In the genomic region with DNA sequence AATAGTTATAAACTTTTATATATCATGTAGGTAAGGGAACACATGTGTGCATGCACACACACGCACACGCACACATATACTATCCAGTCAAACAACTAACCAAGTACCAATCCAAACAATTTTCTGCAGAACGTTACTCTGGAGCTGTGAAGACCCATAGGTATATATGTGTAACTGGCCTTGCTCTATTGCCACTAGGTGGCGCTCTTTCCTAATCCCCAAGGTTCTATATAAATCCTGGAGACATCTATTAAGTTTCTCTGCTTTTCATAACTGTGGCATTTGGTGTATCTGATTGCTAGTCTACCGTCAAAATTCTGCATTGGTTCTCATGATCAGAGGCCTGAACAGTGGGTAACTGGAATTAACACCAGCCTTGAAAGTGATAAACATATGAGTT, we compare ENCODE assay signal across 9 mouse cellular contexts. TPM values are rescaled to one million over a fixed set of nuclear protein-coding genes. Genes with fewer than 3 reads are reported as not detected.
DNase-seq lines count a peak whose midpoint lies in the region; ATAC-seq and TF ChIP-seq lines count a peak whose summit lies in the region.
"Had no signal": no experiment of that assay in that cellular context is flagged by ENCODE, and none has a peak within 500 bp of the region (broad histone marks: within the 10 kb centered on the region; RNA-seq: fewer than 3 reads in every experiment).

No protein-coding gene starts in this region.

- no peak for TF ChIP-seq EP300 in MEL (IDR thresholded peaks at IDR 0.05; ENCODE audit: low read depth in 1 of 2, low read length in 2 of 2)

- H3K27ac ChIP-seq in MEL (ENCODE audit: control insufficient read depth, low read depth, low read length), result no peak overlapping the region
- no peak overlapping the region for H3K27ac ChIP-seq in forebrain, embryonic 16.5 days (ENCODE audit: low read length)
- no peak overlapping the region for H3K27ac ChIP-seq in kidney, postnatal 0 days
- no peak overlapping the region for H3K27ac ChIP-seq in liver, adult 2 months (replicated peaks; ENCODE audit: insufficient read depth, low read depth, low read length)
- H3K27ac ChIP-seq: heart, embryonic 15.5 days had no signal

- ATAC-seq in forebrain, embryonic 16.5 days, result peak; percentile 88
- 0 out of 2 replicates have a peak, but pooled peaks have one; percentile 59 for ATAC-seq in kidney, postnatal 0 days (replicated peaks; ENCODE audit: low FRiP score, low read depth)
- ATAC-seq in megakaryocyte, adult 5-6 weeks (ENCODE audit: poor library complexity, severe bottlenecking), result no peak

- no peaks in the 10 kb centered on the region for H3K36me3 ChIP-seq in MEL (ENCODE audit: control insufficient read depth in 1 of 2, insufficient read depth in 2 of 2, low read length in 2 of 2)
- H3K36me3 ChIP-seq in forebrain, embryonic 16.5 days (ENCODE audit: control insufficient read depth, insufficient read depth), result no peaks in the 10 kb centered on the region
- no peaks in the 10 kb centered on the region for H3K36me3 ChIP-seq in kidney, postnatal 0 days (ENCODE audit: insufficient read depth, low read length)
- no peaks in the 10 kb centered on the region for H3K36me3 ChIP-seq in liver, adult 2 months (ENCODE audit: control insufficient read depth, insufficient read depth, low read length)
- H3K36me3 ChIP-seq: heart, embryonic 15.5 days had no signal

- H3K4me3 ChIP-seq in MEL (ENCODE audit: control insufficient read depth in 1 of 2, insufficient read depth in 1 of 2, low read depth in 2 of 2, low read length in 2 of 2), result no peak overlapping the region
- no peak overlapping the region for H3K4me3 ChIP-seq in forebrain, embryonic 16.5 days (replicated peaks; ENCODE audit: low read length)
- no peak overlapping the region for H3K4me3 ChIP-seq in kidney, postnatal 0 days (replicated peaks; ENCODE audit: low read depth, low read length)
- no peak overlapping the region for H3K4me3 ChIP-seq in liver, adult 2 months (ENCODE audit: insufficient read depth, low read depth, low read length)
- H3K4me3 ChIP-seq: heart, embryonic 15.5 days had no signal

- TF ChIP-seq CTCF in MEL (IDR thresholded peaks at IDR 0.05 in 2 of 3, conservative IDR thresholded peaks at IDR 0.05 in 1 of 3; ENCODE audit: control insufficient read depth in 1 of 3, insufficient read depth in 1 of 3, low read depth in 2 of 3, low read length in 3 of 3, poor library complexity in 1 of 3, severe bottlenecking in 1 of 3), result peak; percentile 35 to 89 (median 89); a peak in 5 of 6 replicates
- peak; percentile 81 for TF ChIP-seq CTCF in kidney, postnatal 0 days (IDR thresholded peaks at IDR 0.05; ENCODE audit: low read depth)
- TF ChIP-seq CTCF in liver, adult 2 months (IDR thresholded peaks at IDR 0.05; ENCODE audit: low read depth, low read length), result peak; percentile 16; the same call in 1 of the 2 replicates

- DNase-seq in CD4-positive helper T cell, adult 2 months (ENCODE audit: low read depth, low spot score), result peak; percentile 22
- peak; percentile 81 for DNase-seq in MEL (ENCODE audit: low read depth, low spot score)
- peak; percentile 44 for DNase-seq in cerebellum, adult 11-12 months
- peak; percentile 81 for DNase-seq in kidney, postnatal 0 days (ENCODE audit: low spot score)
- peak; percentile 42 for DNase-seq in liver, adult 2 months (ENCODE audit: extremely low read depth, low read depth, low spot score)
- peak; percentile 86 for DNase-seq in retina, embryonic 14.5 days (ENCODE audit: low spot score)

- WGBS in forebrain, embryonic 16.5 days, result 16% methylated on average over 5 of the region's 5 CpGs
- 18% methylated on average over 5 of the region's 5 CpGs for WGBS in kidney, postnatal 0 days
- WGBS in liver, adult 2 months, result 0% methylated on average over 5 of the region's 5 CpGs

- peaks cover 0 to 3% of the 10 kb centered on the region in 2 experiments; a peak in 2 of 4 replicates for H3K27me3 ChIP-seq in MEL (ENCODE audit: control insufficient read depth in 1 of 2, insufficient read depth in 2 of 2, low read length in 2 of 2)
- no peaks in the 10 kb centered on the region for H3K27me3 ChIP-seq in forebrain, embryonic 16.5 days (replicated peaks; ENCODE audit: control insufficient read depth, insufficient read depth, low read length)
- H3K27me3 ChIP-seq in kidney, postnatal 0 days (ENCODE audit: insufficient read depth, low read length), result no peaks in the 10 kb centered on the region
- H3K27me3 ChIP-seq in liver, adult 2 months (ENCODE audit: control insufficient read depth, insufficient read depth, low read length), result no peaks in the 10 kb centered on the region
- H3K27me3 ChIP-seq: heart, embryonic 15.5 days had no signal

- H3K4me1 ChIP-seq in MEL (ENCODE audit: control insufficient read depth in 1 of 2, insufficient read depth in 2 of 2, low read length in 2 of 2), result no peaks in the 10 kb centered on the region
- no peaks in the 10 kb centered on the region for H3K4me1 ChIP-seq in forebrain, embryonic 16.5 days (replicated peaks; ENCODE audit: control insufficient read depth, insufficient read depth, low read length)
- H3K4me1 ChIP-seq in kidney, postnatal 0 days (replicated peaks; ENCODE audit: insufficient read depth, low read length), result no peaks in the 10 kb centered on the region
- no peaks in the 10 kb centered on the region for H3K4me1 ChIP-seq in liver, adult 2 months (ENCODE audit: control insufficient read depth, insufficient read depth, low read length)
- H3K4me1 ChIP-seq: heart, embryonic 15.5 days had no signal

- no peak overlapping the region for H3K9ac ChIP-seq in MEL (ENCODE audit: control insufficient read depth, low read depth, low read length, poor library complexity, severe bottlenecking)
- no peak overlapping the region for H3K9ac ChIP-seq in forebrain, embryonic 16.5 days (replicated peaks; ENCODE audit: low read depth, low read length)
- H3K9ac ChIP-seq in kidney, postnatal 0 days (ENCODE audit: low read depth, low read length), result no peak overlapping the region
- no peak overlapping the region for H3K9ac ChIP-seq in liver, adult 2 months (ENCODE audit: low read depth, low read length)
- H3K9ac ChIP-seq: heart, embryonic 15.5 days had no signal

- no peak for TF ChIP-seq POLR2A in MEL (IDR thresholded peaks at IDR 0.05; ENCODE audit: control insufficient read depth in 1 of 2, insufficient read depth in 1 of 2, low read depth in 1 of 2, low read length in 2 of 2, poor library complexity in 1 of 2)
- TF ChIP-seq POLR2A in liver, adult 2 months (IDR thresholded peaks at IDR 0.05; ENCODE audit: extremely low read depth, insufficient read depth, low read length), result no peak

- no peaks in the 10 kb centered on the region for H3K79me2 ChIP-seq in MEL (ENCODE audit: control insufficient read depth, insufficient read depth, low read length, poor library complexity)
- H3K79me2 ChIP-seq in liver, adult 2 months (ENCODE audit: control insufficient read depth, insufficient read depth, low read length), result no peaks in the 10 kb centered on the region

- H3K9me3 ChIP-seq in MEL (replicated peaks; ENCODE audit: insufficient read depth, low read length), result no peaks in the 10 kb centered on the region
- H3K9me3 ChIP-seq in forebrain, embryonic 16.5 days (ENCODE audit: control insufficient read depth, low read length), result no peaks in the 10 kb centered on the region
- no peaks in the 10 kb centered on the region for H3K9me3 ChIP-seq in kidney, postnatal 0 days (replicated peaks; ENCODE audit: low read length)
- H3K9me3 ChIP-seq: heart, embryonic 15.5 days had no signal

- TF ChIP-seq RAD21 in MEL (IDR thresholded peaks at IDR 0.05; ENCODE audit: low read depth, low read length), result peak; percentile 82

- no peak overlapping the region for H3K4me2 ChIP-seq in forebrain, embryonic 16.5 days (ENCODE audit: low read length)
- no peak overlapping the region for H3K4me2 ChIP-seq in kidney, postnatal 0 days (ENCODE audit: low read length)
- H3K4me2 ChIP-seq: heart, embryonic 15.5 days had no signal

RNA-seq across cellular contexts. Expression of a gene that starts 14.4 kb away (rescaled TPM):
- total RNA-seq in MEL (2012; rRNA removed), result not detected in 2 replicates
- not detected for polyA plus RNA-seq in MEL (2012; ENCODE audit: insufficient read depth in 1 of 2, insufficient read length in 2 of 2, low read depth in 1 of 2, low replicate concordance in 2 of 2, missing spikeins in 1 of 2)
- 77.2 and 105 TPM in 2 replicates for polyA plus RNA-seq in forebrain, embryonic 16.5 days (2015; fragmentation: Nextera tagmentation; extraction: Ambion mirVana)
- polyA plus RNA-seq in kidney, postnatal 0 days (2015; fragmentation: Nextera tagmentation; extraction: Ambion mirVana), result 24.6 and 25.5 TPM in 2 replicates
- not detected in 2 replicates for total RNA-seq in liver, adult 2 months (2014; rRNA removed)
- polyA plus RNA-seq in liver, adult 2 months (2012; rRNA removed), result not detected in 2 replicates
- 0.16 TPM in 1 of 2 replicates, not detected in the other for total RNA-seq in megakaryocyte, adult 5-6 weeks (2015)
- total RNA-seq in megakaryocyte, adult 5-6 weeks (2017), result not detected in 2 replicates

RNA-seq across cellular contexts. Expression of a gene that starts 20.5 kb away (rescaled TPM):
- total RNA-seq in MEL (2012; rRNA removed), result not detected in 2 replicates
- not detected for polyA plus RNA-seq in MEL (2012; ENCODE audit: insufficient read depth in 1 of 2, insufficient read length in 2 of 2, low read depth in 1 of 2, low replicate concordance in 2 of 2, missing spikeins in 1 of 2)
- 579 and 667 TPM in 2 replicates for polyA plus RNA-seq in forebrain, embryonic 16.5 days (2015; fragmentation: Nextera tagmentation; extraction: Ambion mirVana)
- polyA plus RNA-seq in kidney, postnatal 0 days (2015; fragmentation: Nextera tagmentation; extraction: Ambion mirVana), result 74.9 and 76.2 TPM in 2 replicates
- 0.40 TPM in 1 of 2 replicates, not detected in the other for total RNA-seq in liver, adult 2 months (2014; rRNA removed)
- polyA plus RNA-seq in liver, adult 2 months (2012; rRNA removed), result 0.13 TPM in 1 of 2 replicates, not detected in the other
- not detected in 2 replicates for total RNA-seq in megakaryocyte, adult 5-6 weeks (2015)
- total RNA-seq in megakaryocyte, adult 5-6 weeks (2017), result 0.65 TPM in 1 of 2 replicates, not detected in the other

RNA-seq across cellular contexts. Expression of a gene that starts 37.5 kb away (rescaled TPM):
- not detected in 2 replicates for total RNA-seq in MEL (2012; rRNA removed)
- under 1 TPM in 1 of 2 experiments, not detected in 1; 0.08 TPM for polyA plus RNA-seq in MEL (2012; ENCODE audit: insufficient read depth in 1 of 2, insufficient read length in 2 of 2, low read depth in 1 of 2, low replicate concordance in 2 of 2, missing spikeins in 1 of 2)
- polyA plus RNA-seq in forebrain, embryonic 16.5 days (2015; fragmentation: Nextera tagmentation; extraction: Ambion mirVana), result 0.09 TPM in 1 of 2 replicates, not detected in the other
- polyA plus RNA-seq in kidney, postnatal 0 days (2015; fragmentation: Nextera tagmentation; extraction: Ambion mirVana), result 0.04 TPM in 1 of 2 replicates, not detected in the other
- total RNA-seq in liver, adult 2 months (2014; rRNA removed), result not detected in 2 replicates
- not detected in 2 replicates for polyA plus RNA-seq in liver, adult 2 months (2012; rRNA removed)
- total RNA-seq in megakaryocyte, adult 5-6 weeks (2015), result not detected in 2 replicates
- total RNA-seq in megakaryocyte, adult 5-6 weeks (2017), result not detected in 2 replicates

RNA-seq across cellular contexts. Expression of a gene that starts 53.9 kb away (rescaled TPM):
- total RNA-seq in MEL (2012; rRNA removed), result not detected in 2 replicates
- polyA plus RNA-seq in MEL (2012; ENCODE audit: insufficient read depth in 1 of 2, insufficient read length in 2 of 2, low read depth in 1 of 2, low replicate concordance in 2 of 2, missing spikeins in 1 of 2), result not detected
- polyA plus RNA-seq in forebrain, embryonic 16.5 days (2015; fragmentation: Nextera tagmentation; extraction: Ambion mirVana), result 170 and 205 TPM in 2 replicates
- 111 and 117 TPM in 2 replicates for polyA plus RNA-seq in kidney, postnatal 0 days (2015; fragmentation: Nextera tagmentation; extraction: Ambion mirVana)
- 0.09 and 0.20 TPM in 2 replicates for total RNA-seq in liver, adult 2 months (2014; rRNA removed)
- 0.09 TPM in 1 of 2 replicates, not detected in the other for polyA plus RNA-seq in liver, adult 2 months (2012; rRNA removed)
- total RNA-seq in megakaryocyte, adult 5-6 weeks (2015), result not detected in 2 replicates
- total RNA-seq in megakaryocyte, adult 5-6 weeks (2017), result not detected in 2 replicates

Comparison
In these comparisons a context has a peak if more than half of its experiments do, and no peak if none do; other contexts are left out.
1. DNase-seq: peak in every context shown above with its lines; median percentile 86 in retina, embryonic 14.5 days; 81 in MEL; 81 in kidney, postnatal 0 days; 44 in cerebellum, adult 11-12 months; 42 in liver, adult 2 months; 22 in CD4-positive helper T cell, adult 2 months.
2. CTCF ChIP-seq: peak in every context shown above with its lines; median percentile 89 in MEL; 81 in kidney, postnatal 0 days; 16 in liver, adult 2 months.
3. RNA of a gene that starts 14.4 kb away (polyA plus RNA-seq): 77.2 to 105 TPM in forebrain, embryonic 16.5 days and 24.6 to 25.5 TPM in kidney, postnatal 0 days; not detected in MEL and not detected in liver, adult 2 months; every median in the first group is over 10 times any median in the second.
4. RNA of a gene that starts 20.5 kb away (polyA plus RNA-seq): 579 to 667 TPM in forebrain, embryonic 16.5 days and 74.9 to 76.2 TPM in kidney, postnatal 0 days; 0.13 TPM in liver, adult 2 months and not detected in MEL; every median in the first group is over 10 times any median in the second.